Mouse (Mus musculus) liver, embryonic 14.5 days (tissue): ENCODE results near the gene Ifna13.

ENCODE experiments used
- CTCF ChIP-seq: IDR thresholded peaks from 2 replicates; pipeline ENCODE4 v1.5.1; 2016; ENCODE audit warnings: antibody characterized with exemption, low read depth, control low read depth
- EP300 ChIP-seq: IDR thresholded peaks from 2 replicates; pipeline ENCODE4 v1.6.1; 2016; ENCODE audit warnings: antibody characterized with exemption, low read depth

DNA sequence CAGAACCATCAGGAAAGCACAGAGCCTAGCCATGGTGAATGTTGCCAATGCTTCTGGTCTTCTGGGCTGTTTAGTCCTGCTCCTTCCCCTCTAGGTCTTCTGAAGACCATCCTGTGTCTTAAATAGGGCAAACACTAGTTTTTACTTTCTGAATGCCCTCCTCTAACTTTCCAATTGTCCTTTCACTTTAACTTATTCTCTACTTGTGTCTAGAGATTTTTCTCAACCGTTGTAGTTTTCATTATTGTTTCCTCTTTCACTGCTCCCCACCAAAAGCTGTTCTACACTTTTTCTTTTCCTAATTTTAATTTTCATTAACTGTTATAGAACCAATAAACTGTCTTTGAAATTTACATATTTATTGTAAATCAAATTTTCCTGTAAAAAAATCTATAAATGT, 32.6 kb upstream of the Ifna13 start, which contains the start of gene Ifna16:
- TF ChIP-seq CTCF (no peak), EP300 (no peak)
